Mouse (Mus musculus): ENCODE data around the gene Lhpp.
A peak's percentile ranks its signal among the peaks of the same experiment; 100 is the strongest.

Gene Lhpp

DNA sequence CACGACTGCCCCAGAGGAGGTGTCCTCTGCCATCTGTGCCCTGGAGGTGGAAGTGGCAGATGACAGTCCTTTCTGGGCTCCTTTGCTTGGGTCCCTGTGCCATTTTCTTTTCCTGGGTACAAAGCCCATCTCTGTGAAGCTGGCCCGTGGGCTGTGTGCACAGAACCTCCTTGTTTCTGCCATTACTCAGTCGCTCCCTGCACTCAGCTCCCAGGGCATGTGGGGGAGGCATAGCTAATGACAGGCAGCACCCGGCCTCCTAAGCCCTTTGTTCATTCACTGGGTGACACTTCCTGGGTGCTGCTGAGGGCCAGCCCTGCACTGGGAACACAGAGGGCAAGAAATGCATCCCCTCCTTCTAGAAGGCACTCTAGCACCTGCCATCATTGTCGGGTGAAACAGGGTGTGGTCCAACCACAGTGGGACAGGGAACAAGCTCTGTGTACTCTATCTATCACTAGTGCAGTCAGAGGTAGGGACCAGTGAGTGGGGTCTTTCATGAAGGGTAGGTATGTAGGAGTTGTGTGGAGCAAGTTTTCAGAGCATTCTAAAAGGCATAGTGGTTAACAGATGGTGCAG lies 92.1 kb downstream of the Lhpp start:
- DNase-seq (ENCODE audit: extremely low read depth, insufficient read length, low spot score), result no peak

DNA sequence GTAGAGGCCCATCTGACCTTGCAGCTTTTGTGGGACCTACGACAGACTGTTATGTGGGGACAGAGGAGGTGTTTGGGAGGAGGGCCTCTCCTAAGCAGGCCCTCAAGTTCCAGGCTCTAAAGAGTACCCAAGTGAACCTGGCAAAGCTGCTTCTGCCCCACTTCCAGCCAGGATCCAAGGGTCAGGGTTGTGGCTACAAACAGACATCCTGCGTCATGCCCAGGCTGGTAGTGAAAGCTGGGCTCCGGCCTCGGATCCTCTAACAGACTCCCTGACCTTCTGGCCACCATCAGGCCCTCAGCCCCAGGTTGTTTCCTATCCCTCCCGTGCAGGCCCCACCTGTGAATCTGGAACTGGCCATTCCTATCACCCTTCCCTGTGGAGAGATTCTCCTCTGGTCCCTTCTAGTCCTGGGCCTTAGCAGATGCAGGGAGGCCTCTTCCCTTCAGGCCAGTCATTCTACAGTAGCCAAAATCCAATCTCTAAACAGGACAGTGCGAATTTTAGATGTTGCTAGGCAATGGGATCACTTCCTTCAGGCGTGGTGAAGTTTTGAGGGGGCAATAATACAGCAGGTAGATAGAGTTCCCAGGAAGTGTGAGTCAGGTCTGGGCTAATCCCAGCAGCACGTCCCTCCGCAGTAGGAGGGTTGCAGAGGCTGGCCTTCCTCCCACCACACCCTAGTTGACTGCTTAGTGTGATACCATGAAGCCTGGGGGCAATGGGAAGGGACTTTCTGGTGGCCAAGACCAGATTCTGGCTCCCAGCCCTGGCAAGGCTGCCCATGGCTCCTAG lies 93.3 kb downstream of the Lhpp start:
- no peak for DNase-seq (ENCODE audit: extremely low read depth, insufficient read length, low spot score)

DNA sequence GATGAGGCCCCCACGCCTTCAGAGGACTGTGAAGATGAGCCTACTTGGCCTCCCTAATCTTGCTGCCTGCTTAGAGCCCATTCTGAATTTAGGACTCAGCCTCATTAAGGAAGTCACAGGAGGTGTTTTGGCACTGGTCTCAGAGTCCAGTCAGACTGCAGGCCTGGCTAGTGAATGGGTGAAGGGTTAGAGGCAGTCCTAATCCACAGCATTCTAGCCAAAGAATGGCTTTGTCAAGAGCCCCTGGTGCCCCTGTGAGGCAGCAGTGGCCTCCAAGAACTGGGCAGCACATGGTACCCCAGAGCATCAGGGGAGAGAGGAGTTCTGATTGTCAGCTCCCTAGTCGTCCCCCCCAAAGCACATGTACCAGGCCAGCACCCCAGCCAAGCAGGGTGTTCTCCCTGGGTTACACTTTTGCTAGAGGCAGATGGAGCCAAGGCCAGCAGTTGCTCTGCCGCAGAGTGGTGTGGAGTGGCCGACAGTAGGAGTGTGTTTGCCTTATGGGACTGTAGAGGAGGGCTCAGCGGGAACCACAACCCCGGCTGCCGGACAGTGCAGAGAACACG lies 94.0 kb downstream of the Lhpp start:
- no peak for DNase-seq (ENCODE audit: extremely low read depth, insufficient read length, low spot score)

DNA sequence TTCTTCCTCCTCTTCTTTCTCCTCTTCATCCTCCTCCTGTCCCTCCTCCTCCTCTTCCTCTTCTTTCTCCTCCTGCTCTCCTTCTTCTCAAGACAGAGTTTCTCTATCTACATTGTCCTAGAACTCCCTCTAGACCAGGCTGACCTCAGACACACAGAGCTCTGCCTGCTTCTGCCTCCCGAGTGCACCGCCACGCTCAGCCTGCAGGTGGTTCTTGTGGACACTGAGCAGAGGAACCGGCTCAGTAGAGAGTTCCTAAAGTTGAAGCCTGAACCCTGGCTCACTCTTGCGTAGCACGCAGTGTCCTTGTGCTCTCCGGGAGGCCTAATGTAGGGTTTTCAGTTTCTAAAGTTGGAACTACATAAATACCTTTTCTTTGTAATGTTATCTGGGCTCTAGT lies 94.7 kb downstream of the Lhpp start:
- DNase-seq (ENCODE audit: extremely low read depth, insufficient read length, low spot score), result no peak

DNA sequence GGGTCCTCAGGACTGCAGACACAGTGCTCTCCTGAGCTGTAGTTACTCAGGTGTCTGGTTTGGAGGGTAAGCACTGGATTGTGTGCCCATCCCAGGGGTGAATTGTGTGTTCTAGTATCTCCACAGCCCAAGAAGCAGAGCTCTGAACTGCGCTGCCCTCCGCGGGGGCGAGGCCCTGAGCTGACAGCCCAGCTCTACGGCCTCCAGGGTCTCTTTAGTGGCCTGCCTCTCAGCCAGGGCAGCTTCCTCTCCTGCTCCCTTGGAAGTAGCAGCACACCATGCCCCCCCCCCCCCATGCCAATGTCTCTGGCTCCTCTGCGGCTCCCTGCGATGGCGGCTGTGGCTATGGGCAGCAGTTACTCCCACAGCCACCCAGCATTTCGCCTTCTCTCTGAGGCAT lies 101.1 kb downstream of the Lhpp start:
- DNase-seq (ENCODE audit: extremely low read depth, insufficient read length, low spot score), result no peak

DNA sequence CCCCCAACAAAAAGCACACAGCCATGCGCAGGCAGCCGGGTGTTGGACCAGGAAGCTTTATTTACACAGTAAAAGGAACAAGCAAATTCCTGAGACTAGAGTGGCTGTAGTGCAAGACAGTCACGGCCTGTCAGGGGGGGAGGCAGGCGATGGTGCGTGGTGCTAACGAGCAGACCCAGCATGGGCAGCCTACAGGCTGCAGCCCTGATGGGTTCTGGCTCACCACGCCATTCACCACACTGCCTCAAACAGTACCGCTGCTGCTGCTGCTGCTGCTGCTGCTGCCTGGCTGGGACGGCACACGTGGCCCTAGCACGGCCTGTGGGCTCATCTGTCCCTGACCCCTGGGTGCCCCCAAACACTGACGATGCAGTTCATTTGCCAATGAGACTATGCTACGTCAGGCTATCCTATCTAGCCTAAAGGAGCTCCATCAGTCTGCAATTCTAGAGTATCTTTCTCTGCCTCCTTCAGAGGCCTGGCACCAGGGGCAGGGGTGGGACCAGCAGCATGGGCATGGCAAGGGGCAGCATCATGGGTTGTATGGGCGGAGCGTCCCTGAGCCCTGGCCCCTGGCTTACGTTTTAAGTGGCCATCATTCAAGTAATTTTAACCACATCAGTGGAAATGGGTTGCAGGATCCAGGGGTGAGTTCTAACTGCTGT lies 101.7 kb downstream of the Lhpp start:
- no peak for DNase-seq (ENCODE audit: extremely low read depth, insufficient read length, low spot score)

DNA sequence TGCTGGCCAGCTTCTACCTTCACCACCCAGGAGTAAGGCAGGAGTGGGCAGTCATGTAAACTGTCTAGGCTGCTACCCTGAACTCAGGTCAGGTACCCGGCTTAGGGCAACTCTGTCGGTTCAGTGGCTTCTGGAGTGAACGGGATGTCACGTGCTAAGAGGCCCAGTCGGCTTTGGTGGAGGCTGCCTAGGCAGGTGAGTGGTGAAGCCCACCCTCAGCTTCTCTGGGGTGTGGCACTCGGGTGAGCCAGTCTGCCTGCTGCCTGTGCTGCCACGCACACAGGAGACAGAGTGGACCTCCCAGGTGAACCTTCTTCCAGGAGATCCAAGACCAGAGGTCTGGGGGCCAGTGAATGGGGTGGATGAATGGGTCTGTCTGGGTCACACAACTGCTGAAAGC lies 102.5 kb downstream of the Lhpp start:
- DNase-seq (ENCODE audit: extremely low read depth, insufficient read length, low spot score), result no peak

DNA sequence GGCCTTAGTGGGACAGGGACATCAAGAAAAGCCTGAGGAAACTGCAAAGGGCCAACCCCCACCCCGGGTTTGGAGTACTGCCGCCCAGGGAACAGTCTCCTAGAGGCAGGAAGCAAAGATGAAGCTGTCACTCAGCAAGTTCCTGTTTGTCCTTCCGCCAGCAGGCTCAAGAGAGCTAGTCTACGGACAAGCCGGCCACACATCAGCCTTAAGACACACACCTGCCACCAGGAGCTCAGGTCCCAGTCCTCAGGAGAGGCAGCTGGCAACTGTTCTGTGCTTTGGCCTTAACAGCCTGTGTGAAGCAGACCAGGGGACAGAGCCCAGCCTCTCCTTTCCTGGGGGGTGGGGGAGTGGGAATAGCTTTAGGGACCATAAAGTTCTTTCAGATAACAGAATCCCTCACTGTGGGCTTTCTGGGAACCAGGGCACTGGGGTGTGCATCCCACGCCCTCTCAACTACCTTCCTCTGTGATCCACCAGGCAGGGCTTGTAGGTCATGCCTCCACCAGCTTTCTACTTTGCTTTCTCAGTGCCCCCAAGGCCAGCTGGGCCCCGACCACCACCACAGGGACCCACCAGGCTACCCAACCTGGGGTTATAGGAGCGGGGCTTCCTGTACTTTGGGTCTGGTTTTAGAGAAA lies 103.2 kb downstream of the Lhpp start:
- DNase-seq (ENCODE audit: extremely low read depth, insufficient read length, low spot score), result no peak

DNA sequence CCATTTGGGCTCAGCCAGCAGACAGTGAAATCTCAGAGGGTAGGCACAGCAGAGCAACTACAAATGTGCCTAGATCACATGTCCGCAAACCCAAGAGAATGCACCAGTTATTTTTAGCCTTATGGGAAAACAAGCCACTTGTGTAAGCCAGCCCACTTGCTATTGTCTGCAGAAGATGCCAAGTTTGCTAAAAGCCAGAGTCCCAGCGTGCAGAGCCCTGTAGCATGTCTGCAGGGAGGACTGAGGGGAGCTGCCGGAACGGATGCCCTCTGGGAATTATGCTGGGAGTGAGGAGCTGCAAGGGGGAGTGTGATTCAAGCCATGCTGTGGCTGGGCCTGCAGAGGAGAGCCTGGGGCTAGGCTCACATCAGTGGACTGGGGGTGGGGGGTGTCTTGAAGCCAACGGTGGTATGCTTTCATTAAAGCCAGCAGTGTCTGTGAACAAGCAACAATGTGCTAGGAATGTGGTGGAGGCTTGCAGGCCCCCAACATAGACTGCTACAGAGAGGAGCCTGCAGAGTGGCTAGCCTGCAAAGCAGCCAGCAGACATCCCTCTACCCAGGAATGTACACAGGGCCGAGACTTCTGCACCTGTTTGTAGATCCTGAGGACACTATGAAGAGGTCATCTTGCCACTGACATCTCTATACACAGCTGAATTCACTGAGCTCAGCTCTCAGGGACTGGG lies 103.9 kb downstream of the Lhpp start:
- DNase-seq (ENCODE audit: extremely low read depth, insufficient read length, low spot score), result no peak

DNA sequence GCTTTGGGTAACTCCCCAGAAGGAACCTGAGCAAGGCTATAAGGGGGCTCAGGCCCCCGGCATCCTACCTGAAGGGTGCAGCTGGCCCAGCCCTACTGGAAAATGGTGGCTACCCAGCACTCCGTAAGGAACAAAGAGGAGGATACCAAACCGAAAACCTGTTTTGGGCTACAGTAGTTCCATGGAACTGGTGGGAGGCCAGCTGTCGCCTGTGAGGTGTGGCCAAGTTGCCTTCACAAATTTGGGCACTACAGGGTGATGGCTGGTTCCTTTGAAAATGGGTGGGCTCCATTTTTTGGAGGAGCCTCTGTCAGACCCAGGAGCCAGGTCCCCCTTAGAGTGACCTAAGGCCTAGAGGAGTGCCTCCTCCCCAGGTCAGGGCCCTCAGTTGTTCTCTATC lies 104.8 kb downstream of the Lhpp start:
- no peak for DNase-seq (ENCODE audit: extremely low read depth, insufficient read length, low spot score)

DNA sequence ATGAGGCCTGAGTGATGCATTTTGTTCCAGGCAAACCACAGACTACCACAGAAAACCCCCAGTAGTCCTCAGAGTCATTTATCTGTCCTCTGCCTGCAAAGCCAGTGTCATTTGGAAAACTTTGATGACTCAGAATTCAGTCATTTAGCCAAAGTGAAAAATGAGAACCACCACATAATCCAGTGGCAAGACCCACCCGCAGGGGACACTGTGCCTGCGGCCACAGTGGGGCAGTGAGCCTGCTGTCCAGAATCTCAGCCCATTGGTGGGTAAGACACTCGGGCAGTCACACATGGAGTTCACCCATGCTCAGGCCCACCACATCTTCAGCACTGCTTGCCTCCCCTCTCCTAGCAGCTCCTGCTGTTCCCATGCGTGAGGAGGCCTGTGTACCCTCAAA lies 109.1 kb downstream of the Lhpp start:
- DNase-seq (ENCODE audit: extremely low read depth, insufficient read length, low spot score), result peak; percentile 78

DNA sequence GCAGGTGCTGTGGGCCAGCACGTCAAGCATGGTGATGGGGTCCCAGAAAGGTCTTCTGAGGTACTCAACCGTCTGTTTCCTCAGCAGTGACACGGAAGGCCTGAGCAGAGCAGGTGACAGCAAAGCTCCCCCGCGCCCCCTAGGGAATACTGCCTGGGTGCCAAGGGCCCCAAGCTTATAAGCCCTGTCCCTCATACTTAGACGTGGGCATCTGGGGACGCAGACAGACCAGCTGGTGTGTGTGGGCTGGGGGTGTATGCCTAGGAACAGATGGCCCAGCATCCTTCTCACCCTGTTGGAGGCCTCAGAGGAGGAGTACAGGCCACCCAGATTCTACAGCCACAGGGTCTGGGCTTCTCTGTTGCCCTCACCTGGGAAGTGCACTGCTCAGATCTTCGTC lies 110.1 kb downstream of the Lhpp start:
- DNase-seq (ENCODE audit: extremely low read depth, insufficient read length, low spot score), result no peak

DNA sequence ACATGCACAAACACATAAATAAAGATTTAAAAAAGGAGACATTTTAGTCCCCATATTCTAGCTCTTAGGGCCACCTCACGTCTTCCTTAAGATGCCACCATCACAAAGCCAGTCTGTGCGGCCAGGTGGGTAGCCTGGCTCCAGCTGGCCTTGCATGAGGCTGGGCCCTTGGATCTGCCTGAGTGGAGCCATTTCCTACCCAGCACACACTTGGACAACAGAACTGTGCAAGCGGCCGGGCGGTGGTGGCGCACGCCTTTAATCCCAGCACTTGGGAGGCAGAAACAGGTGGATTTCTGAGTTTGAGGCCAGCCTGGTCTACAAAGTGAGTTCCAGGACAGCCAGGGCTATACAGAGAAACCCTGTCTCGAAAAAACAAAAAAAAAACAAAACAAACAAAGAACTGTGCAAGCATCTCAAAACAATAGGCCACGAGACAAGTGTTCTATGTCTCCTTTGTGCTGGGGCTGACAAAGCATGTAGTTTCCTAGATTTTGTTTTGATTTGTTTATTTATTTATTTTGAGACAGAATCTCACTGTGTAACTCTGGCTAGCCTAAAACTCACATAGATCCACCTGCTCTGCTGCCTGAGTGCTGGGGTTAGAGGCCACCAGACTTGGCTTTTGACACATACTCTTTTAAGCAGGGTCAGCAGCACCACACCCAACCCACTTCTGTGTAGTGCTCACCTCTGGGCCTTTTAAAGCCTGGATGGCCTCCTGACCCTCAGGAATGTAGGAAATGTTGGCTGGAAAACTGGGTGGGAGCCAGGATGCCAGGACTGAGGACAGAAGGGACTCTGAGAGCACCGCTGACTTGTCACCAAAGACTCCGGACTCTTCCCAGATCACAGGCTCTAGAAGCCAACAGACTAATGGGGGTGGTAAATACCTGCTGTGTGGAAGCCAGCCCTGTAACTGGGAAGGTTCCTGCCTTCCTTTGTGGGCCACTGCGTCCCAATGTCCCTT lies 112.2 kb downstream of the Lhpp start:
- peak; percentile 37 for DNase-seq (ENCODE audit: extremely low read depth, insufficient read length, low spot score)

DNA sequence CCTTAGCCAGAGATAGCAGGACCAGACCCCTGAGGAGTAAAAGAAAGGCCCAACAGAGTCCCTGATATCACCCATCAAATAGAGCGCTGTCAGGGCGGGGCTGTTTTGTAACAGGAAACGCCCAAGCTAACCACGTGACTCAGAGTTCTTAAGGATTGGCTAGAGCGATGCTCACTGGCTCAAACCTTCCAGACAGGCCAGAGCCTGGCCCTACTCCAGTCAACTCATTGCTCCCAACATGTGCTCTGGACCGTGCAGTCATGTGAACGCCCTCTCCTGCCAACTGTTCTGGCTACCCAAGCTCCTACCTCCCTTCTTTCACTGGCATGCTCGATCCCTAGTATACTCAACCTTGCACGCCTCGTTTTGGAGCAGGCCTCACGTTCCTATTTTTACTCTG lies 113.5 kb downstream of the Lhpp start:
- peak; percentile 84 for DNase-seq (ENCODE audit: extremely low read depth, insufficient read length, low spot score)

DNA sequence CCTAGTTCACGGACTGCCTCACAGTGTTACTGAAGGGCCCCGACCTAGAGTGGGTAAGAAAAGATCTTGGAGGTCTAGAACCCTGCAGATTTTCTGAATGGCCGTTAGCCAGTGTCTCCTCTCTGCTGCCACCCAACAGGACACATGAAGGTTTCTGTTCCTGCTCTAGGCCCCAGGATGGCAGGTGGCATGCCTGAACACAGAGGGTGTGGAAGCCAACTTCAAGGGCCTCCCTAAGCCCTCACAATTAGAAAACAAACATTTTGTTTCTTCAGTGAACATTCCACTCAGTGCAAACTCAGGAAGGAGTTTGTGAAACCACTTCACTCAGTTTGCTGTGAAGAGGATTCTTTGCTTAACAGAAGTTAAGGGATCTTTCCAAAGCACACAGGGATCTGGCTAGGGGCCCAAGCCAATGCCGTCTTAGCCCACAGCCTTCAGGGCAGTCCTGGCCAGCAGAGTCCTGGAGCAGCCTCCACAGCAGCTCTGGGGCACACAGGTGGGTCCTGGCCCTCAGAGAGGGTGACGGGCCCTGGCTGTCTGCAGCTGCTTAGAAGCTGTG lies 114.1 kb downstream of the Lhpp start:
- DNase-seq (ENCODE audit: extremely low read depth, insufficient read length, low spot score), result peak; percentile 46

DNA sequence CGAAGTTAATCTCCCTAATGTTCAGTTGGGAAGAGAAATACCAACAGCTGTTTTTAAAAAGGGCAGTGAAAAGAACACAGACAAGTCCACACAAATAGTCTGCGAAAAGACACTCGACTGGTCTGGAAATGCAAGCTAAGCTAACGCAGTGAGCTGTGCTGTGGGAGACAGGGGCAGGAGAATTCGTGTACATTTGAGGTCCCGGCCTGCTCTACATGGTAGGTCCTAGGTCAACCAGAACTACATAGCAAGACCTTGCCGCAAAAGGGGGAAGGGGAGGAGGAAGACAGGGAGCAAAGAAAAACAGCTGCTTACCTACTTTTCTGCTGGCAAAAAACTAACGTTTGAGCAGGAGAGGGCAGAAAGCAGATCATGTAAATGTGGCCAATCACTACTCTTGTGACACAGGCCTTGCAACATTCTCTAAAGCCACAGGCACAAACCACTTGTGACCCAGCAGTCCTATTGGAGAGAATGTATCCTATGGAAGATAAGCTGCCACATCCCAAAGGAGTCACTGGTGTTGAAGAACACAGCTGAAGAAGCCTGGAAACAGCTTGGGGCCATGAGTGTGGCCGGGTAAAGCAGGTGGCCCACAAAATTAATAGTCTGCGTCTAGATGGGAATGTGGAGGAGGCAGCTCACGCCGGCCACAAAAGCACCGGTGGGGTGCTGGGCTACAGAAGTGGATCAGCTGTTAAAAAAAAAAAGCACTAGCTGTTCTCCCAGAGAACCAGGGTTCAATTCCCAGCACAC lies 115.8 kb downstream of the Lhpp start:
- DNase-seq (ENCODE audit: extremely low read depth, insufficient read length, low spot score), result no peak

DNA sequence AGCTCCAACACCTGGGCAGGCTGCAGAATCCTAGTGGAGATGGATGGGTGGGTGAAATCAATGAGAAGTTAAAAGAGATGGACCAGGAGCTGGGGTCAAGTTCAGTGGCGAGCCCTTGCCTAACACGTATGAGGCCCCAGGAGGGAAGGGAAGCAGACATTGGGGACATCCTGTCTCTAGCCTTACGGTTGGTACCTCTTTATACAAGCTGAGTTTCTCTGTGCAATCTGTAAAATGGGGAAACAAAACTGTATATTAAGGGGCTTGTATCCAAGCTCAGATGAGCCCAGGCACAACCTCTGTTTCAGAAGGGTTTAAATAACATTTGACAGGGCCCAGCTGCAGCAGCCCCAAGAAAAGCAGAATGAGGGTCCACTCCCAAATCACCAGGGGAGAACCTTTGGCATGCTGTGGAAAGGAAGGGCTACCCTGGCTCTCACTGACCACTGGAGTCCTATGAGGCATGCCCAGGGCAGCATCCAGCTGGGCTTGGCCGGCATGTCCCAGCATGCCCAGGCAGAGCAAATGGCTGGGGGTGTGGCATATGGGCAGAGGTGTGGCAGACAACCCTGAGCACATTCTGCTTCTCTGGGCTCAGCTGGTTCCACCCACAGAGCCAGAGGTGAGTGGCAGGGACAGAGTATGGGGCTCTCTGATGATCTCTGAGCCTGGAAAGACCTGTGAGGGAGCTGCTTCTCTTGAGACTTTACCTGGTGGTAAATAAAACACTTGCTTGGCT lies 118.8 kb downstream of the Lhpp start:
- peak; percentile 63 for DNase-seq (ENCODE audit: extremely low read depth, insufficient read length, low spot score)

DNA sequence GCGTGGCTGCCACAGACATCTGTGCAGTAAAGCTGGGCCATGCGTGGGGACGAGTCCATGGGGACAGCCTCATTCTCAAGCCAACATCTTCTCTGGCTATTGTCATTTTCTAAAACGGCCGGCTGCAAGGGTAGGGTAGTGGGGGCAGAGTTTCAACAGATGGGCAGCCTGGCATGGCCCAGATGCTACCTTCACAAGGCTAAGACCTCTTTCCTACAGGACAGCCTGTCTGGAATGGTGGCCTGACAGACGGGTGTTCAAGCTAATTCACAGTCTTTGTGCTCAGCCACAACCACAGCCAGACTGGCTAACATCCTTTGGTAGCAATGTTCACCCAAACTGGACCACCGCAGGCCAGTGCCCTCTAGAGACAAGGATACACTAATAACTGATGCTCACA lies 120.1 kb downstream of the Lhpp start:
- DNase-seq (ENCODE audit: extremely low read depth, insufficient read length, low spot score), result no peak
